Comparison of ENCODE assay signal across 8 mouse cellular contexts in genomic region chr7:28014445-28014810, GRCm38 (mm10). TPM values are rescaled to one million over a fixed set of nuclear protein-coding genes. Genes with fewer than 3 reads are reported as not detected.
DNase-seq lines count a peak whose midpoint lies in the region; ATAC-seq and TF ChIP-seq lines count a peak whose summit lies in the region.

No protein-coding gene starts in this region.

- peaks cover 20% of the 10 kb centered on the region for H3K36me3 ChIP-seq in kidney, embryonic 15.5 days
- H3K36me3 ChIP-seq in hindbrain, embryonic 14.5 days (replicated peaks; ENCODE audit: control insufficient read depth, insufficient read depth) = 0 out of 2 replicates have a peak, but pooled peaks cover 4% of the 10 kb centered on the region
- H3K36me3 ChIP-seq in midbrain, embryonic 14.5 days (ENCODE audit: control insufficient read depth, insufficient read depth, low read length) = 0 out of 2 replicates have a peak, but pooled peaks cover 3% of the 10 kb centered on the region

- no peaks in the 10 kb centered on the region for H3K9me3 ChIP-seq in kidney, embryonic 15.5 days (replicated peaks)
- H3K9me3 ChIP-seq in hindbrain, embryonic 14.5 days (ENCODE audit: control insufficient read depth, low read length) = no peaks in the 10 kb centered on the region
- H3K9me3 ChIP-seq in midbrain, embryonic 14.5 days (ENCODE audit: control insufficient read depth, low read length) = no peaks in the 10 kb centered on the region

- peaks cover 11% of the 10 kb centered on the region for H3K4me1 ChIP-seq in kidney, embryonic 15.5 days
- H3K4me1 ChIP-seq in bone marrow macrophage, adult 2 months (ENCODE audit: control insufficient read depth, insufficient read depth, low read length) = no peaks in the 10 kb centered on the region
- H3K4me1 ChIP-seq in hindbrain, embryonic 14.5 days (replicated peaks; ENCODE audit: control insufficient read depth, insufficient read depth, low read length) = peaks cover 9% of the 10 kb centered on the region
- peaks cover 9% of the 10 kb centered on the region; the same call in 1 of the 2 replicates for H3K4me1 ChIP-seq in midbrain, embryonic 14.5 days (ENCODE audit: control insufficient read depth, insufficient read depth, low read length)

- peak overlapping the region; percentile 76 for H3K4me2 ChIP-seq in kidney, embryonic 15.5 days
- peak overlapping the region; percentile 89 for H3K4me2 ChIP-seq in hindbrain, embryonic 14.5 days (replicated peaks)
- H3K4me2 ChIP-seq in midbrain, embryonic 14.5 days (ENCODE audit: low read length) = peak overlapping the region; percentile 74

- peak overlapping the region; percentile 25 for H3K27ac ChIP-seq in kidney, embryonic 15.5 days
- no peak overlapping the region for H3K27ac ChIP-seq in bone marrow macrophage, adult 2 months (ENCODE audit: insufficient read depth, low read depth, low read length)
- peak overlapping the region; percentile 61 for H3K27ac ChIP-seq in hindbrain, embryonic 14.5 days
- H3K27ac ChIP-seq in midbrain, embryonic 14.5 days (replicated peaks; ENCODE audit: low read depth, low read length) = peak overlapping the region; percentile 56; the same call in 1 of the 2 replicates

- H3K9ac ChIP-seq in kidney, embryonic 15.5 days = peak overlapping the region; percentile 68
- H3K9ac ChIP-seq in hindbrain, embryonic 14.5 days = peak overlapping the region; percentile 75
- H3K9ac ChIP-seq in midbrain, embryonic 14.5 days (replicated peaks; ENCODE audit: low read length) = peak overlapping the region; percentile 68

- no peak for TF ChIP-seq CTCF in bone marrow macrophage, adult 2 months (IDR thresholded peaks at IDR 0.05; ENCODE audit: low read depth, low read length)

- WGBS in kidney, embryonic 15.5 days = 25% methylated on average over 7 of the region's 7 CpGs
- 24% methylated on average over 7 of the region's 7 CpGs for WGBS in hindbrain, embryonic 14.5 days
- WGBS in midbrain, embryonic 14.5 days = 22% methylated on average over 7 of the region's 7 CpGs

- 0 out of 2 replicates have a peak, but pooled peaks have one; percentile 18 for ATAC-seq in kidney, embryonic 15.5 days (replicated peaks; ENCODE audit: low FRiP score)
- ATAC-seq in hindbrain, embryonic 14.5 days (ENCODE audit: low FRiP score) = no peak
- no peak; the same call in 1 of the 2 replicates for ATAC-seq in midbrain, embryonic 14.5 days (ENCODE audit: low FRiP score, low TSS enrichment)

- H3K27me3 ChIP-seq in kidney, embryonic 15.5 days = peaks cover 5% of the 10 kb centered on the region; the same call in 1 of the 2 replicates
- H3K27me3 ChIP-seq in hindbrain, embryonic 14.5 days (ENCODE audit: control insufficient read depth, insufficient read depth, low read length) = no peaks in the 10 kb centered on the region
- no peaks in the 10 kb centered on the region for H3K27me3 ChIP-seq in midbrain, embryonic 14.5 days (ENCODE audit: control insufficient read depth, insufficient read depth, low read length)

- TF ChIP-seq POLR2A in bone marrow macrophage, adult 2 months (IDR thresholded peaks at IDR 0.05; ENCODE audit: borderline replicate concordance, low read depth, low read length) = no peak

- DNase-seq in kidney, postnatal 25 days = no peak
- no peak for DNase-seq in hindbrain, embryonic 14.5 days (ENCODE audit: low spot score)
- DNase-seq in midbrain, embryonic 14.5 days = no peak
- no peak for DNase-seq in layer of hippocampus, adult 11-12 months (ENCODE audit: low spot score)
- no peak for DNase-seq in spleen, postnatal 10 days (ENCODE audit: low spot score in 2 of 2)
- no peak for DNase-seq in adrenal gland, postnatal 10 days

- H3K4me3 ChIP-seq in kidney, embryonic 15.5 days (replicated peaks) = peak overlapping the region; percentile 66
- peak overlapping the region; percentile 97 for H3K4me3 ChIP-seq in bone marrow macrophage, adult 2 months (ENCODE audit: insufficient read depth, low read length)
- H3K4me3 ChIP-seq in hindbrain, embryonic 14.5 days (replicated peaks; ENCODE audit: low read length) = peak overlapping the region; percentile 58
- H3K4me3 ChIP-seq in midbrain, embryonic 14.5 days (replicated peaks; ENCODE audit: low read depth, low read length) = peak overlapping the region; percentile 59

RNA-seq across cellular contexts. Expression of gene Zfp850, which starts 0.5 kb away (rescaled TPM):
- polyA plus RNA-seq in kidney, embryonic 15.5 days (2015; fragmentation: Nextera tagmentation; extraction: Ambion mirVana) = 5.1 and 5.5 TPM in 2 replicates
- polyA plus RNA-seq in bone marrow macrophage, adult 2 months (2012; ENCODE audit: insufficient read depth, insufficient read length, missing spikeins) = 0.91 and 1.0 TPM in 2 replicates
- polyA plus RNA-seq in hindbrain, embryonic 14.5 days (2014; fragmentation: Nextera tagmentation; extraction: Ambion mirVana) = 7.0 and 7.1 TPM in 2 replicates
- polyA plus RNA-seq in midbrain, embryonic 14.5 days (2014; fragmentation: Nextera tagmentation; extraction: Ambion mirVana) = 5.9 and 8.7 TPM in 2 replicates
- 1 to 10 TPM; 2.3 to 3.0 TPM for total RNA-seq in adrenal gland, postnatal 10 days (2021)

RNA-seq across cellular contexts. Expression of gene Zfp780b, which starts 35.5 kb away (rescaled TPM):
- polyA plus RNA-seq in kidney, embryonic 15.5 days (2015; fragmentation: Nextera tagmentation; extraction: Ambion mirVana) = 21.5 and 23.0 TPM in 2 replicates
- polyA plus RNA-seq in bone marrow macrophage, adult 2 months (2012; ENCODE audit: insufficient read depth, insufficient read length, missing spikeins) = 14.6 and 19.0 TPM in 2 replicates
- polyA plus RNA-seq in hindbrain, embryonic 14.5 days (2014; fragmentation: Nextera tagmentation; extraction: Ambion mirVana) = 23.8 and 26.1 TPM in 2 replicates
- polyA plus RNA-seq in midbrain, embryonic 14.5 days (2014; fragmentation: Nextera tagmentation; extraction: Ambion mirVana) = 27.5 and 31.1 TPM in 2 replicates
- total RNA-seq in adrenal gland, postnatal 10 days (2021) = 10 to 100 TPM in 1 of 2 experiments, 1 to 10 TPM in 1; 8.9 to 13.1 TPM

RNA-seq across cellular contexts. Expression of gene Psmc4, which starts 35.5 kb away (rescaled TPM):
- polyA plus RNA-seq in kidney, embryonic 15.5 days (2015; fragmentation: Nextera tagmentation; extraction: Ambion mirVana) = 299 and 310 TPM in 2 replicates
- 77.1 and 77.8 TPM in 2 replicates for polyA plus RNA-seq in bone marrow macrophage, adult 2 months (2012; ENCODE audit: insufficient read depth, insufficient read length, missing spikeins)
- polyA plus RNA-seq in hindbrain, embryonic 14.5 days (2014; fragmentation: Nextera tagmentation; extraction: Ambion mirVana) = 279 and 282 TPM in 2 replicates
- 275 and 305 TPM in 2 replicates for polyA plus RNA-seq in midbrain, embryonic 14.5 days (2014; fragmentation: Nextera tagmentation; extraction: Ambion mirVana)
- 100 to 1,000 TPM; 137 to 148 TPM for total RNA-seq in adrenal gland, postnatal 10 days (2021)

RNA-seq across cellular contexts. Expression of gene Fcgbp, which starts 56.6 kb away (rescaled TPM):
- polyA plus RNA-seq in kidney, embryonic 15.5 days (2015; fragmentation: Nextera tagmentation; extraction: Ambion mirVana) = 0.58 and 3.3 TPM in 2 replicates
- not detected in 2 replicates for polyA plus RNA-seq in bone marrow macrophage, adult 2 months (2012; ENCODE audit: insufficient read depth, insufficient read length, missing spikeins)
- 0.69 and 0.80 TPM in 2 replicates for polyA plus RNA-seq in hindbrain, embryonic 14.5 days (2014; fragmentation: Nextera tagmentation; extraction: Ambion mirVana)
- 0.08 and 0.25 TPM in 2 replicates for polyA plus RNA-seq in midbrain, embryonic 14.5 days (2014; fragmentation: Nextera tagmentation; extraction: Ambion mirVana)
- not detected for total RNA-seq in adrenal gland, postnatal 10 days (2021)
